Mouse (Mus musculus): ENCODE data around the gene Faap24. TPM values are rescaled to one million over a fixed set of nuclear protein-coding genes. Genes with fewer than 3 reads are reported as not detected.
A peak's percentile ranks its signal among the peaks of the same experiment; 100 is the strongest.

The Faap24 gene
- polyA plus RNA-seq, 1 experiment = 4.3 TPM

- no peak for TF ChIP-seq POLR2A (IDR thresholded peaks at IDR 0.05; ENCODE audit: borderline replicate concordance, insufficient read depth, low read length)
- no peak for TF ChIP-seq CTCF (IDR thresholded peaks at IDR 0.05; ENCODE audit: borderline replicate concordance, insufficient read depth, low read depth, low read length)
- H3K4me3 ChIP-seq (replicated peaks; ENCODE audit: insufficient read depth, low read depth, low read length) = no peak overlapping the region
- no peak for DNase-seq
- no peaks in the 10 kb centered on the region for H3K27me3 ChIP-seq (ENCODE audit: control insufficient read depth, insufficient read depth, low read length)
- no peak overlapping the region for H3K27ac ChIP-seq (ENCODE audit: insufficient read depth, low read length)
- 51% methylated on average over 16 of the region's 16 CpGs for WGBS
- peaks cover 8% of the 10 kb centered on the region for H3K4me1 ChIP-seq (ENCODE audit: control insufficient read depth, insufficient read depth, low read length)
Measured at GRCm38 (mm10) chr7:35379492-35380119, 17.0 kb downstream of the Faap24 start.

- TF ChIP-seq CTCF (IDR thresholded peaks at IDR 0.05; ENCODE audit: borderline replicate concordance, insufficient read depth, low read depth, low read length) (no peak), POLR2A (IDR thresholded peaks at IDR 0.05; ENCODE audit: borderline replicate concordance, insufficient read depth, low read length) (no peak)
- Histone ChIP-seq H3K27ac (ENCODE audit: insufficient read depth, low read length) (peak overlapping the region; percentile 47), H3K4me1 (ENCODE audit: control insufficient read depth, insufficient read depth, low read length) (peaks cover 8% of the 10 kb centered on the region), H3K4me3 (replicated peaks; ENCODE audit: insufficient read depth, low read depth, low read length) (no peak overlapping the region), H3K27me3 (ENCODE audit: control insufficient read depth, insufficient read depth, low read length) (no peaks in the 10 kb centered on the region)
- peak; percentile 31 to 67 for DNase-seq
- 17% methylated on average over 9 of the region's 9 CpGs for WGBS
Measured at GRCm38 (mm10) chr7:35376623-35377022, 20.0 kb downstream of the Faap24 start.

GRCm38 (mm10) chr7:35374265-35374664 is 22.4 kb downstream of the Faap24 start:
- Histone ChIP-seq H3K27me3 (ENCODE audit: control insufficient read depth, insufficient read depth, low read length) (no peaks in the 10 kb centered on the region), H3K27ac (ENCODE audit: insufficient read depth, low read length) (no peak overlapping the region), H3K4me1 (ENCODE audit: control insufficient read depth, insufficient read depth, low read length) (peaks cover 8% of the 10 kb centered on the region), H3K4me3 (replicated peaks; ENCODE audit: insufficient read depth, low read depth, low read length) (no peak overlapping the region)
- TF ChIP-seq POLR2A (IDR thresholded peaks at IDR 0.05; ENCODE audit: borderline replicate concordance, insufficient read depth, low read length) = no peak
- TF ChIP-seq CTCF (IDR thresholded peaks at IDR 0.05; ENCODE audit: borderline replicate concordance, insufficient read depth, low read depth, low read length) = no peak
- WGBS = 87% methylated on average over 7 of the region's 7 CpGs
- no peak for DNase-seq

DNA sequence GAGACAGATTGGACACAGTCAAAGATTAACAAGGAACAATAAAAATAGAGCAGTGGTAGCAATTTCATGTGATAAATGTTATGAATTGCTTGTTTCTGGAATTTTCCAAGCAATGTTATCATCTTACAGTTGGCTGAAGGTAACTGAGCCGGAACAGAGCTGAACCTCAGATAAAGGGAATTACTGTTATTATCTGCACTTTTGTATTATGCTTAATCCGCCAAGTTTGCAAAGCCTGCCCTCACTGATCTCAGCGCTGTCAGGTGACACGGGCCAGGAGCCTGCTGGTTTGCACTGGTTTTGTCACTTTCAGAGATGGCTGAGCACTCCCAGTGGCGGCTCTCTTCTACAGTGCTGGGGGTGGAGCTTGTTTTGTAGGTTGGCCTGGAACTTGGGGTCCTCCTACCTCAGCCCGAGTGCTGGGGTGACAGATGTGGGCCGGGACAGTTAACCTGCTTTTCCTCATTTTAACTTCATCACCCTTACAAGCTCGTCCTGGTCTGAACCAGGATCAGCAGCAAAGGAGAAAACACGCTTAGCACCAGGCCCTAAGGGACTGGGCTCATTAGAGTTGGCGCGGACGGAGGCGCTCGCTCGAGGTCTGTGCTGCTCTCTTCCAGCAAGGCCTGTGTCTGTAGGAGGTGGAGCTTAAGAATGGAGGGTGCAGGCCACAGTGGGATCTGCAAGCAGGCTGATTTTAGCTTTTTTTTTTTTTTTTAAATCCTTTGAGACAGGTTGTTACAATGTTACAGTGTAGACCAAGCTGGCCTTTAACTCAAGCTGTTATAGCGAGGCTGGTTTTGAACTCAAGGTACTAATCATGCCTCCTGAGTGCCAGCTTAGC is 23.3 kb downstream of the Faap24 start:
- Histone ChIP-seq H3K27me3 (ENCODE audit: control insufficient read depth, insufficient read depth, low read length) (no peaks in the 10 kb centered on the region), H3K27ac (ENCODE audit: insufficient read depth, low read length) (no peak overlapping the region), H3K4me3 (replicated peaks; ENCODE audit: insufficient read depth, low read depth, low read length) (no peak overlapping the region), H3K4me1 (ENCODE audit: control insufficient read depth, insufficient read depth, low read length) (peaks cover 8% of the 10 kb centered on the region)
- no peak for DNase-seq
- TF ChIP-seq CTCF (IDR thresholded peaks at IDR 0.05; ENCODE audit: borderline replicate concordance, insufficient read depth, low read depth, low read length) (no peak), POLR2A (IDR thresholded peaks at IDR 0.05; ENCODE audit: borderline replicate concordance, insufficient read depth, low read length) (no peak)
- WGBS = 58% methylated on average over 16 of the region's 16 CpGs

DNA sequence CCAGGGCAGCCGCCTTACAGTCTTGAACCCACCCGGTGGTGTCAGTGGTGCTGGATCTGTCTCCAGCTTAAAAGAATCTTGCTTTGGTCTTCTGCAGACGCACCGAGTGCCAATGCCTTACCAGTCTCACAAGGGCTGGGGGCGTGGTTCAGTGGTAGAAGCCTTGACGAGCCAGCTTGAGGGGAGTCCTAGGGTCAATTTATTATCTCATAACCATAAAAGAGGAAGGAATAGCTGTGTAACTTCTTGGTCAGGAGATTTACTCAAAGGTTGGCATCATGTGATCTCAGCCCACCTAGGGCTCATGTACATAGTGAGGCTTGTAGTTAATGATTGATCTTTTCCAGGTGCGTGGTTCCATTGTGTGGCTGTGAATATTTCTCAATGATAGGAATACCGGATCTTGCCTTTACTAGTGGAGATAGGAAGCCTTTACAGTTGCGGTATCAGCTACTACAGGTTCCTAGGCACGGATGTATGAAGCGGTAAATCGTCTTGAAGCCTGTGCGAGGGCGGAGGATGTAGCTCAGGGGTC is 24.1 kb downstream of the Faap24 start:
- DNase-seq = no peak
- Histone ChIP-seq H3K27ac (ENCODE audit: insufficient read depth, low read length) (no peak overlapping the region), H3K4me3 (replicated peaks; ENCODE audit: insufficient read depth, low read depth, low read length) (no peak overlapping the region), H3K4me1 (ENCODE audit: control insufficient read depth, insufficient read depth, low read length) (peaks cover 8% of the 10 kb centered on the region), H3K27me3 (ENCODE audit: control insufficient read depth, insufficient read depth, low read length) (no peaks in the 10 kb centered on the region)
- 94% methylated on average over 14 of the region's 14 CpGs for WGBS
- no peak for TF ChIP-seq CTCF (IDR thresholded peaks at IDR 0.05; ENCODE audit: borderline replicate concordance, insufficient read depth, low read depth, low read length)

DNA sequence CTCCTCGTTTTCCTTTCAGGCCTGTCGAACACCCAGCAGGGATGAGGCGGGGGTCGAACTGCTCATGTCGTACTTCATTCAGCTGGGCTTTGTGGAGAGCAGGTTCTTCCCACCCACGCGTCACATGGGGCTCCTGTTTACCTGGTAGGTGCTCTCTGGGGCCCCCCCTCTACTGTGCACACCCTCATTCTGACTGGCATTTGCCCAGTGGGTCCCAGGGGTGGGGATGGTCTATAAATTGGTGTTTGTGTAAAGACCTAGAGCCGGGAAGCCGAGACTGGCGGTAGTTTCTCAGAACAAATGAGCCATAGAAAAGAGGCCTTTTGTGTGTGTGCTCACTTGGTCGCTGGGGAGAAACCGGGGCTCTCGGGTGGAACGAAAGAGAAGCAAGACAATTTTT is 25.5 kb downstream of the Faap24 start:
- H3K27me3 ChIP-seq (ENCODE audit: control insufficient read depth, insufficient read depth, low read length) = no peaks in the 10 kb centered on the region
- H3K4me1 ChIP-seq (ENCODE audit: control insufficient read depth, insufficient read depth, low read length) = no peaks in the 10 kb centered on the region
- no peak overlapping the region for H3K27ac ChIP-seq (ENCODE audit: insufficient read depth, low read length)
- WGBS = 35% methylated on average over 14 of the region's 14 CpGs
- no peak for DNase-seq
- TF ChIP-seq CTCF (IDR thresholded peaks at IDR 0.05; ENCODE audit: borderline replicate concordance, insufficient read depth, low read depth, low read length) = no peak
- TF ChIP-seq POLR2A (IDR thresholded peaks at IDR 0.05; ENCODE audit: borderline replicate concordance, insufficient read depth, low read length) = no peak
- no peak overlapping the region for H3K4me3 ChIP-seq (replicated peaks; ENCODE audit: insufficient read depth, low read depth, low read length)

- peak in 1 of 2 experiments; percentile 11 for DNase-seq
- H3K27me3 ChIP-seq (ENCODE audit: control insufficient read depth, insufficient read depth, low read length) = no peaks in the 10 kb centered on the region
- no peaks in the 10 kb centered on the region for H3K4me1 ChIP-seq (ENCODE audit: control insufficient read depth, insufficient read depth, low read length)
- TF ChIP-seq CTCF (IDR thresholded peaks at IDR 0.05; ENCODE audit: borderline replicate concordance, insufficient read depth, low read depth, low read length) = no peak
- TF ChIP-seq POLR2A (IDR thresholded peaks at IDR 0.05; ENCODE audit: borderline replicate concordance, insufficient read depth, low read length) = no peak
- no peak overlapping the region for H3K27ac ChIP-seq (ENCODE audit: insufficient read depth, low read length)
- WGBS = 57% methylated on average over 12 of the region's 12 CpGs
- H3K4me3 ChIP-seq (replicated peaks; ENCODE audit: insufficient read depth, low read depth, low read length) = no peak overlapping the region
Measured at GRCm38 (mm10) chr7:35365161-35365910, 31.3 kb downstream of the Faap24 start.
